Mouse (Mus musculus) hindbrain, embryonic 12.5 days (tissue): Measurements from ENCODE around the gene Omt2a. TPM values are rescaled to one million over a fixed set of nuclear protein-coding genes. Genes with fewer than 3 reads are reported as not detected.
"Not testable (repeated sequence)": the region's sequence is repeated elsewhere in the genome, so short reads cannot be mapped to it uniquely, and the experiment has no call there.

Source experiments
- ATAC-seq: fragments of 200-750 bp; cut with Nextera tagmentation; 2 replicates; pipeline ENCODE4 v1.8.0; 2017; ENCODE audit warnings: moderate TSS enrichment; ENCODE audit not compliant: low FRiP score
- H3K27ac ChIP-seq: fragments of 300-500 bp; sonication (generic); 2 replicates; pipeline ENCODE4 v1.5.1; 2016; ENCODE audit warnings: mild to moderate bottlenecking
- H3K27me3 ChIP-seq: fragments of 300-500 bp; sonication (generic); 2 replicates; pipeline ENCODE4 v1.6.1; 2016; ENCODE audit warnings: mild to moderate bottlenecking
- H3K36me3 ChIP-seq: fragments of 300-500 bp; sonication (generic); 2 replicates; pipeline ENCODE4 v1.6.1; 2016; ENCODE audit warnings: mild to moderate bottlenecking
- H3K4me1 ChIP-seq: fragments of 300-500 bp; sonication (generic); 2 replicates; pipeline ENCODE4 v1.6.1; 2016
- H3K4me2 ChIP-seq: fragments of 300-500 bp; sonication (generic); replicated peaks from 2 replicates; pipeline ENCODE4 v1.6.1; 2016; ENCODE audit warnings: mild to moderate bottlenecking
- H3K4me3 ChIP-seq: fragments of 300-500 bp; sonication (generic); 2 replicates; pipeline ENCODE4 v1.5.1; 2016; ENCODE audit warnings: mild to moderate bottlenecking
- H3K9ac ChIP-seq: fragments of 300-500 bp; sonication (generic); 2 replicates; pipeline ENCODE4 v1.6.1; 2016; ENCODE audit warnings: mild to moderate bottlenecking, moderate library complexity
- H3K9me3 ChIP-seq: fragments of 300-500 bp; sonication (generic); replicated peaks from 2 replicates; pipeline ENCODE4 v1.6.1; 2016; ENCODE audit warnings: mild to moderate bottlenecking
- WGBS: fragments of 180-500 bp; shearing (Covaris S2); methylation state at CpG from one replicate; pipeline ENCODE4 v1.1.7; 2016; 5-methylcytosine and 5-hydroxymethylcytosine counted together
- polyA plus RNA-seq: library from polyadenylated mRNA; unstranded; fragments of >200 nt; fragmentation: Nextera tagmentation; extraction: Ambion mirVana; gene quantifications from 2 replicates; pipeline ENCODE4 v1.2.1, GENCODE M21; 2016

Omt2a gene
- not detected in 2 replicates for polyA plus RNA-seq

GRCm38 (mm10) chr9:78314696-78315095, at the start of gene Omt2a:
Gene Omt2a, minus strand, starts transcription at chr9:78314796.
- Histone ChIP-seq H3K4me1 (no peaks in the 10 kb centered on the region), H3K27me3 (no peaks in the 10 kb centered on the region), H3K36me3 (no peaks in the 10 kb centered on the region), H3K27ac (no peak within 1 kb of the TSS), H3K9me3 (no peaks in the 10 kb centered on the region), H3K4me3 (no peak within 1 kb of the TSS), H3K9ac (no peak within 1 kb of the TSS), H3K4me2 (no peak within 1 kb of the TSS)
- 85% methylated on average over 2 of the region's 2 CpGs for WGBS
- no peak for ATAC-seq

GRCm38 (mm10) chr9:78363374-78363773, 48.8 kb upstream of the Omt2a start:
- WGBS = 81% methylated on average over 6 of the region's 6 CpGs
- no peak overlapping the region for H3K27ac ChIP-seq
- ATAC-seq = no peak

GRCm38 (mm10) chr9:78360484-78360872, 45.9 kb upstream of the Omt2a start:
- no peaks in the 10 kb centered on the region for H3K4me1 ChIP-seq
- H3K27me3 ChIP-seq = no peaks in the 10 kb centered on the region
- no peak for ATAC-seq
- no peak overlapping the region for H3K4me2 ChIP-seq
- no peak overlapping the region for H3K9ac ChIP-seq
- H3K36me3 ChIP-seq = no peaks in the 10 kb centered on the region
- 38% methylated on average over 2 of the region's 2 CpGs for WGBS
- H3K4me3 ChIP-seq = no peak overlapping the region
- no peaks in the 10 kb centered on the region for H3K9me3 ChIP-seq
- H3K27ac ChIP-seq = no peak overlapping the region

More at GRCm38 (mm10) chr9:78363374-78363773, 48.8 kb upstream of the Omt2a start:
- Histone ChIP-seq H3K4me1 (no peaks in the 10 kb centered on the region), H3K4me3 (no peak overlapping the region), H3K9ac (no peak overlapping the region), H3K4me2 (no peak overlapping the region), H3K27me3 (no peaks in the 10 kb centered on the region), H3K9me3 (no peaks in the 10 kb centered on the region), H3K36me3 (no peaks in the 10 kb centered on the region)

- no peak overlapping the region for H3K9ac ChIP-seq
- no peak overlapping the region for H3K27ac ChIP-seq
- no peaks in the 10 kb centered on the region for H3K4me1 ChIP-seq
- no peak overlapping the region for H3K4me3 ChIP-seq
- no peaks in the 10 kb centered on the region for H3K36me3 ChIP-seq
- H3K9me3 ChIP-seq = no peaks in the 10 kb centered on the region
- no peak overlapping the region for H3K4me2 ChIP-seq
- ATAC-seq = no peak
- H3K27me3 ChIP-seq = no peaks in the 10 kb centered on the region
- WGBS = 73% methylated on average over 6 of the region's 6 CpGs
Measured at GRCm38 (mm10) chr9:78359750-78360483, 45.3 kb upstream of the Omt2a start.

GRCm38 (mm10) chr9:78358053-78358452, 43.5 kb upstream of the Omt2a start:
- WGBS = 18% methylated on average over 9 of the region's 9 CpGs

GRCm38 (mm10) chr9:78355611-78356010, 41.0 kb upstream of the Omt2a start, which contains the start of gene Gsta2:
Gene Gsta2, minus strand, starts transcription at chr9:78355788.
- H3K4me3 ChIP-seq = no peak within 1 kb of the TSS
- no peaks in the 10 kb centered on the region for H3K9me3 ChIP-seq
- no peaks in the 10 kb centered on the region for H3K36me3 ChIP-seq
- no peak within 1 kb of the TSS for H3K4me2 ChIP-seq
- no peak for ATAC-seq
- H3K27ac ChIP-seq = no peak within 1 kb of the TSS
- 87% methylated on average over 8 of the region's 8 CpGs for WGBS
- H3K27me3 ChIP-seq = no peaks in the 10 kb centered on the region
- no peaks in the 10 kb centered on the region for H3K4me1 ChIP-seq
- no peak within 1 kb of the TSS for H3K9ac ChIP-seq

More at GRCm38 (mm10) chr9:78358053-78358452, 43.5 kb upstream of the Omt2a start:
- H3K27ac ChIP-seq = no peak overlapping the region
- H3K36me3 ChIP-seq = no peaks in the 10 kb centered on the region
- H3K4me1 ChIP-seq = no peaks in the 10 kb centered on the region
- H3K9me3 ChIP-seq = no peaks in the 10 kb centered on the region
- H3K4me2 ChIP-seq = no peak overlapping the region
- no peak overlapping the region for H3K4me3 ChIP-seq
- no peaks in the 10 kb centered on the region for H3K27me3 ChIP-seq
- no peak overlapping the region for H3K9ac ChIP-seq
- ATAC-seq = peak; percentile 73; the same call in 1 of the 2 replicates

GRCm38 (mm10) chr9:78354665-78355578, 40.3 kb upstream of the Omt2a start:
- no peaks in the 10 kb centered on the region for H3K36me3 ChIP-seq
- H3K27me3 ChIP-seq = no peaks in the 10 kb centered on the region
- H3K4me2 ChIP-seq = no peak overlapping the region
- 82% methylated on average over 11 of the region's 11 CpGs for WGBS
- no peaks in the 10 kb centered on the region for H3K9me3 ChIP-seq
- no peak for ATAC-seq
- no peak overlapping the region for H3K27ac ChIP-seq
- H3K4me1 ChIP-seq = no peaks in the 10 kb centered on the region
- no peak overlapping the region for H3K9ac ChIP-seq
- H3K4me3 ChIP-seq = no peak overlapping the region

GRCm38 (mm10) chr9:78351504-78352220, 37.1 kb upstream of the Omt2a start:
- Histone ChIP-seq H3K9me3 (no peaks in the 10 kb centered on the region), H3K27me3 (no peaks in the 10 kb centered on the region), H3K27ac (no peak overlapping the region), H3K9ac (no peak overlapping the region), H3K4me1 (no peaks in the 10 kb centered on the region), H3K4me2 (no peak overlapping the region), H3K4me3 (no peak overlapping the region), H3K36me3 (no peaks in the 10 kb centered on the region)
- no peak for ATAC-seq
- 86% methylated on average over 6 of the region's 6 CpGs for WGBS

GRCm38 (mm10) chr9:78350007-78350406, 35.4 kb upstream of the Omt2a start:
- H3K27ac ChIP-seq, H3K9ac ChIP-seq, H3K27me3 ChIP-seq, H3K4me3 ChIP-seq, H3K4me2 ChIP-seq, H3K4me1 ChIP-seq, H3K9me3 ChIP-seq, ATAC-seq, H3K36me3 ChIP-seq: not testable (repeated sequence)

- H3K36me3 ChIP-seq, H3K4me1 ChIP-seq, H3K27ac ChIP-seq, H3K4me3 ChIP-seq, H3K9ac ChIP-seq, H3K4me2 ChIP-seq, H3K27me3 ChIP-seq, ATAC-seq, H3K9me3 ChIP-seq: not testable (repeated sequence)
- 85% methylated on average over 3 of the region's 3 CpGs for WGBS
Measured at GRCm38 (mm10) chr9:78349141-78349540, 34.5 kb upstream of the Omt2a start.

GRCm38 (mm10) chr9:78348206-78349004, 33.8 kb upstream of the Omt2a start:
- H3K4me3 ChIP-seq, H3K27ac ChIP-seq, ATAC-seq, H3K36me3 ChIP-seq, H3K9me3 ChIP-seq, H3K9ac ChIP-seq, H3K27me3 ChIP-seq, H3K4me1 ChIP-seq, H3K4me2 ChIP-seq: not testable (repeated sequence)
- 73% methylated on average over 6 of the region's 6 CpGs for WGBS
